Mouse (Mus musculus) midbrain, embryonic 15.5 days (tissue): ENCODE measurements around the gene Sbf2. TPM values are rescaled to one million over a fixed set of nuclear protein-coding genes. Genes with fewer than 3 reads are reported as not detected.

ENCODE experiments used
- ATAC-seq: fragments of 200-750 bp; cut with Nextera tagmentation; replicated peaks from 2 replicates; pipeline ENCODE4 v1.8.0; 2017; ENCODE audit warnings: moderate TSS enrichment
- H3K27ac ChIP-seq: fragments of 300-500 bp; sonication (generic); 2 replicates; pipeline ENCODE4 v1.5.1; 2015; ENCODE audit warnings: mild to moderate bottlenecking, inconsistent platforms
- H3K27me3 ChIP-seq: fragments of 300-500 bp; sonication (generic); replicated peaks from 2 replicates; pipeline ENCODE4 v1.6.1; 2015; ENCODE audit warnings: inconsistent platforms
- H3K36me3 ChIP-seq: fragments of 300-500 bp; sonication (generic); replicated peaks from 2 replicates; pipeline ENCODE4 v1.6.1; 2015; ENCODE audit warnings: inconsistent platforms
- H3K4me1 ChIP-seq: fragments of 300-500 bp; sonication (generic); 2 replicates; pipeline ENCODE4 v1.6.1; 2015; ENCODE audit warnings: inconsistent platforms
- H3K4me2 ChIP-seq: fragments of 300-500 bp; sonication (generic); 2 replicates; pipeline ENCODE4 v1.6.1; 2015; ENCODE audit warnings: inconsistent platforms, mild to moderate bottlenecking, moderate library complexity
- H3K4me3 ChIP-seq: fragments of 300-500 bp; sonication (generic); 2 replicates; pipeline ENCODE4 v1.5.1; 2015; ENCODE audit warnings: mild to moderate bottlenecking, inconsistent platforms
- H3K9ac ChIP-seq: fragments of 300-500 bp; sonication (generic); 2 replicates; pipeline ENCODE4 v1.6.1; 2015; ENCODE audit warnings: mild to moderate bottlenecking, inconsistent platforms
- H3K9me3 ChIP-seq: fragments of 300-500 bp; sonication (generic); 2 replicates; pipeline ENCODE4 v1.6.1; 2016; ENCODE audit warnings: inconsistent platforms
- WGBS: fragments of 180-500 bp; shearing (Covaris S2); methylation state at CpG from one replicate; pipeline ENCODE4 v1.1.7; 2015; ENCODE audit warnings: mixed read lengths; 5-methylcytosine and 5-hydroxymethylcytosine counted together
- polyA plus RNA-seq: library from polyadenylated mRNA; unstranded; fragments of >200 nt; fragmentation: Nextera tagmentation; extraction: Ambion mirVana; gene quantifications from 2 replicates; pipeline ENCODE4 v1.2.1, GENCODE M21; 2015

The Sbf2 gene
- polyA plus RNA-seq, 1 experiment from 2014 or later = 69.6 TPM

- ATAC-seq = no peak
- 94% methylated on average over 9 of the region's 9 CpGs for WGBS
- no peaks in the 10 kb centered on the region for H3K27me3 ChIP-seq
- H3K9me3 ChIP-seq = no peaks in the 10 kb centered on the region
- H3K4me1 ChIP-seq = no peaks in the 10 kb centered on the region
- H3K27ac ChIP-seq = no peak overlapping the region
- H3K9ac ChIP-seq = no peak overlapping the region
- H3K36me3 ChIP-seq = peaks cover 66% of the 10 kb centered on the region
- no peak overlapping the region for H3K4me2 ChIP-seq
- H3K4me3 ChIP-seq = no peak overlapping the region
These were observed 301.2 kb downstream of the Sbf2 start for GRCm38 (mm10) chr7:110313392-110314055.

DNA sequence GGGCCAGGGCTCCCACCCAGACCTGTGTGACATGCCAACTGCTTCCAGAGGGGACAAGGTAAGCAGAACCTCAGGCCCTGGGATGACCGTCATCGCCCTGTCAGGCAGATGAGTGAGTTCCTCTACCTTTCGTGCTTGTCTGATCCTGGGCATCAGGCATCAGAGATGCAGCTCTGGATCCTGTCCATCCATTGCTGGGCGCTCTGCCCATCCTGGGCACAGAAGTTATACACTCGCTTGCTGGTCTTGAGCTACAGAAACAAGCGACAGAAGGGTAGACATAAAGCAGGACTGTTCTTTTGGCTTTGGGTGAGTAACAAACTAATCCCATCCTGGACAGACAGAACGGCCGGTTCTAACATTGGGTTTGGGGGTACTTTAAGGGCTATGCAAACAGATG is 305.5 kb downstream of the Sbf2 start:
- H3K36me3 ChIP-seq = peaks cover 47% of the 10 kb centered on the region
- H3K27me3 ChIP-seq = no peaks in the 10 kb centered on the region
- no peak overlapping the region for H3K4me3 ChIP-seq
- WGBS = 93% methylated on average over 8 of the region's 8 CpGs
- no peaks in the 10 kb centered on the region for H3K9me3 ChIP-seq
- ATAC-seq = no peak
- H3K9ac ChIP-seq = no peak overlapping the region
- no peak overlapping the region for H3K27ac ChIP-seq
- H3K4me1 ChIP-seq = no peaks in the 10 kb centered on the region
- no peak overlapping the region for H3K4me2 ChIP-seq

DNA sequence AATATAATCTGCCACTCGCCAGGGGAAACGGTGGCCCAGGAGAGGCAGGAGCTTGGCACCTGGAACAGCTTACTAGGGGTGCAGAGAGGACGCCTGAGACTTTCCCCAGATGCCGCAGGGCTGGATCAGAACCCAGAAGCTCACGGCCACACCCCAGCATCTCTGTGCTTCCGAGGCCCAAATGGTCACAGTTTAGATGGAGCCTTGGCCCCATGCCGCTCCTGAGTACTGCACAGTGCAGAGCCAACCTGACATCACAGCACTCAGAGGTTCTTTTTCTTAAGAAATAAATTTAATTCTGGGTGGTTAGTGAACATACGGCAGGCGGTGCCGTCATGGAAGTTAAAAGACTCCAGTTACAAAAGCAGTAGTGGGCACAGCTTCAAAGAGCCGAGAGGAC is 307.0 kb downstream of the Sbf2 start:
- ATAC-seq = no peak
- Histone ChIP-seq H3K27me3 (no peaks in the 10 kb centered on the region), H3K4me1 (no peaks in the 10 kb centered on the region), H3K4me2 (no peak overlapping the region), H3K9me3 (no peaks in the 10 kb centered on the region), H3K36me3 (peaks cover 36% of the 10 kb centered on the region), H3K9ac (no peak overlapping the region), H3K4me3 (no peak overlapping the region), H3K27ac (no peak overlapping the region)
- 88% methylated on average over 11 of the region's 11 CpGs for WGBS

- H3K27ac ChIP-seq = no peak overlapping the region
- H3K9me3 ChIP-seq = no peaks in the 10 kb centered on the region
- peak; percentile 51; the same call in 1 of the 2 replicates for ATAC-seq
- no peaks in the 10 kb centered on the region for H3K4me1 ChIP-seq
- H3K4me3 ChIP-seq = no peak overlapping the region
- H3K36me3 ChIP-seq = peaks cover 21% of the 10 kb centered on the region; the same call in 1 of the 2 replicates
- H3K9ac ChIP-seq = no peak overlapping the region
- WGBS = 74% methylated on average over 5 of the region's 5 CpGs
- H3K27me3 ChIP-seq = no peaks in the 10 kb centered on the region
- no peak overlapping the region for H3K4me2 ChIP-seq
These were observed 308.4 kb downstream of the Sbf2 start for GRCm38 (mm10) chr7:110306281-110306680.

DNA sequence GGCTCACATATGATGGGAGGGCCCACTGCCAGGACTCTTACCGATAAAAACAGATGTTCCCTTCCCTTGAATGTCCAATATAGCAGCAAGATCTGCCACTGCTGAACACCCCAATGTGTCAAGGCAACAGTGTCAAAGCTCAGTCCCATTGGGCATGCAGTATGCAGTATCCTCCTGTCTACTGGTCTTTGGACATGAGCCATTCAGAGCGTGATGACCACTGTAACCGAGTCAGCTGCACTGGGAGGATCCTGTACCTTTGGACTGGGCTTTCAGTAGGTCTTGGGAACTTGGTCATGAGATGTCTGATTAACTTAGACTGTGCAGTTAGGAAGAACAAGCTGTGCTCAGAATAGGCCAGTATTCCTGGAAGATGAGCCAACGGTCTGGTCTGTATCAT is 309.2 kb downstream of the Sbf2 start:
- H3K4me3 ChIP-seq = no peak overlapping the region
- H3K9me3 ChIP-seq = no peaks in the 10 kb centered on the region
- H3K27me3 ChIP-seq = no peaks in the 10 kb centered on the region
- 96% methylated on average over 4 of the region's 4 CpGs for WGBS
- no peak for ATAC-seq
- no peaks in the 10 kb centered on the region for H3K4me1 ChIP-seq
- H3K27ac ChIP-seq = no peak overlapping the region
- H3K36me3 ChIP-seq = peaks cover 16% of the 10 kb centered on the region; the same call in 1 of the 2 replicates
- H3K4me2 ChIP-seq = no peak overlapping the region
- no peak overlapping the region for H3K9ac ChIP-seq

- Histone ChIP-seq H3K4me1 (no peaks in the 10 kb centered on the region), H3K4me3 (no peak overlapping the region), H3K27me3 (no peaks in the 10 kb centered on the region), H3K36me3 (0 out of 2 replicates have a peak, but pooled peaks cover 4% of the 10 kb centered on the region), H3K27ac (no peak overlapping the region), H3K9me3 (no peaks in the 10 kb centered on the region), H3K4me2 (no peak overlapping the region), H3K9ac (no peak overlapping the region)
- 89% methylated on average over 6 of the region's 6 CpGs for WGBS
- no peak for ATAC-seq
These were observed 311.8 kb downstream of the Sbf2 start for GRCm38 (mm10) chr7:110302886-110303285.

GRCm38 (mm10) chr7:110298739-110299410 is 315.8 kb downstream of the Sbf2 start:
- 88% methylated on average over 17 of the region's 17 CpGs for WGBS

GRCm38 (mm10) chr7:110298090-110298489 is 316.6 kb downstream of the Sbf2 start:
- ATAC-seq = no peak
- 91% methylated on average over 7 of the region's 7 CpGs for WGBS
- no peak overlapping the region for H3K4me2 ChIP-seq
- H3K9me3 ChIP-seq = no peaks in the 10 kb centered on the region
- H3K4me1 ChIP-seq = no peaks in the 10 kb centered on the region
- H3K27ac ChIP-seq = no peak overlapping the region
- H3K36me3 ChIP-seq = no peaks in the 10 kb centered on the region
- no peak overlapping the region for H3K9ac ChIP-seq
- H3K4me3 ChIP-seq = no peak overlapping the region
- no peaks in the 10 kb centered on the region for H3K27me3 ChIP-seq

More at GRCm38 (mm10) chr7:110298739-110299410, 315.8 kb downstream of the Sbf2 start:
- no peak for ATAC-seq
- no peaks in the 10 kb centered on the region for H3K4me1 ChIP-seq
- H3K27me3 ChIP-seq = no peaks in the 10 kb centered on the region
- no peak overlapping the region for H3K9ac ChIP-seq
- H3K4me2 ChIP-seq = no peak overlapping the region
- no peaks in the 10 kb centered on the region for H3K36me3 ChIP-seq
- H3K27ac ChIP-seq = no peak overlapping the region
- H3K4me3 ChIP-seq = no peak overlapping the region
- no peaks in the 10 kb centered on the region for H3K9me3 ChIP-seq

DNA sequence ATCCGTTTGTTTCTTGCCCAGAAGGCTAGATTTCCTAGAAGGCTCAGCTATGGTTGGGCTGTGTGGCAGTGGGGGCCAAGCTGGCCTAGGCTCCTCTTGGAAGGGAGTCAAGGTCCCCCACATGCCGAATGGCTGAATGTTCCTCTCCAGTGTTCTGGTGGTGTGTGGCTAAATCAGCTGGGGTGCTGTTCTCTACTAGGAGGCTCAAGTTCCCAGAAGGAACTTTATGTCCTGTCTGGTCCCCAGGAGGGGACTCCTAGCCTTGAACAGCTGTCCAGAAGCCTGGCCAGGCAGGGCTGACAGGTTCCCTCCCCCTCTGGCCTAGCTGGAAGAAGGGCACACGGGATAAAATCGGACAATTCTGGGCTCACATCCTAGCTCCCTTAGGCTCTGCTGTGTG is 317.1 kb downstream of the Sbf2 start:
- H3K27ac ChIP-seq = peak overlapping the region; percentile 2; the same call in 1 of the 2 replicates
- no peak for ATAC-seq
- WGBS = 64% methylated on average over 4 of the region's 4 CpGs

GRCm38 (mm10) chr7:110296889-110297603 is 317.7 kb downstream of the Sbf2 start:
- H3K27ac ChIP-seq = peak overlapping the region; percentile 2; the same call in 1 of the 2 replicates
- H3K4me3 ChIP-seq = no peak overlapping the region
- no peak overlapping the region for H3K9ac ChIP-seq
- no peak for ATAC-seq
- WGBS = 38% methylated on average over 17 of the region's 17 CpGs
- no peaks in the 10 kb centered on the region for H3K27me3 ChIP-seq
- no peaks in the 10 kb centered on the region for H3K4me1 ChIP-seq
- no peak overlapping the region for H3K4me2 ChIP-seq
- no peaks in the 10 kb centered on the region for H3K36me3 ChIP-seq
- H3K9me3 ChIP-seq = no peaks in the 10 kb centered on the region

More for the DNA sequence above, 317.1 kb downstream of the Sbf2 start:
- H3K27me3 ChIP-seq = no peaks in the 10 kb centered on the region
- no peak overlapping the region for H3K4me2 ChIP-seq
- no peak overlapping the region for H3K9ac ChIP-seq
- no peaks in the 10 kb centered on the region for H3K4me1 ChIP-seq
- H3K9me3 ChIP-seq = no peaks in the 10 kb centered on the region
- no peaks in the 10 kb centered on the region for H3K36me3 ChIP-seq
- no peak overlapping the region for H3K4me3 ChIP-seq

GRCm38 (mm10) chr7:110289647-110290046 is 325.1 kb downstream of the Sbf2 start:
- H3K27me3 ChIP-seq = no peaks in the 10 kb centered on the region
- no peak overlapping the region for H3K4me3 ChIP-seq
- H3K27ac ChIP-seq = no peak overlapping the region
- no peaks in the 10 kb centered on the region for H3K9me3 ChIP-seq
- 67% methylated on average over 4 of the region's 4 CpGs for whole genome bisulfite sequencing
- no peaks in the 10 kb centered on the region for H3K4me1 ChIP-seq
- ATAC-seq = no peak
- H3K9ac ChIP-seq = no peak overlapping the region
- H3K4me2 ChIP-seq = no peak overlapping the region
- H3K36me3 ChIP-seq = no peaks in the 10 kb centered on the region

GRCm38 (mm10) chr7:110288731-110289191 is 326.0 kb downstream of the Sbf2 start:
- no peak overlapping the region for H3K4me2 ChIP-seq
- no peaks in the 10 kb centered on the region for H3K36me3 ChIP-seq
- WGBS = 68% methylated on average over 6 of the region's 6 CpGs
- no peak overlapping the region for H3K4me3 ChIP-seq
- no peaks in the 10 kb centered on the region for H3K9me3 ChIP-seq
- no peaks in the 10 kb centered on the region for H3K27me3 ChIP-seq
- no peak overlapping the region for H3K27ac ChIP-seq
- H3K9ac ChIP-seq = no peak overlapping the region
- H3K4me1 ChIP-seq = no peaks in the 10 kb centered on the region
- no peak; the same call in 1 of the 2 replicates for ATAC-seq
